Mouse (Mus musculus) kidney, embryonic 15.5 days (tissue): ENCODE data around the gene Med31. TPM values are rescaled to one million over a fixed set of nuclear protein-coding genes. Genes with fewer than 3 reads are reported as not detected.

ENCODE experiments used
- ATAC-seq: fragments of 200-750 bp; cut with Nextera tagmentation; replicated peaks from 2 replicates; pipeline ENCODE4 v1.8.0; 2017; ENCODE audit warnings: moderate TSS enrichment; ENCODE audit not compliant: low FRiP score
- H3K27ac ChIP-seq: fragments of 300-500 bp; sonication (generic); 2 replicates; pipeline ENCODE4 v1.5.1; 2015; ENCODE audit warnings: mild to moderate bottlenecking, inconsistent platforms
- H3K27me3 ChIP-seq: fragments of 300-500 bp; sonication (generic); 2 replicates; pipeline ENCODE4 v1.6.1; 2015; ENCODE audit warnings: inconsistent platforms
- H3K36me3 ChIP-seq: fragments of 300-500 bp; sonication (generic); 2 replicates; pipeline ENCODE4 v1.6.1; 2015; ENCODE audit warnings: inconsistent platforms
- H3K4me1 ChIP-seq: fragments of 300-500 bp; sonication (generic); 2 replicates; pipeline ENCODE4 v1.6.1; 2015; ENCODE audit warnings: inconsistent platforms
- H3K4me2 ChIP-seq: fragments of 300-500 bp; sonication (generic); 2 replicates; pipeline ENCODE4 v1.6.1; 2015; ENCODE audit warnings: moderate library complexity, mild to moderate bottlenecking, inconsistent platforms
- H3K4me3 ChIP-seq: fragments of 300-500 bp; sonication (generic); replicated peaks from 2 replicates; pipeline ENCODE4 v1.5.1; 2015; ENCODE audit warnings: mild to moderate bottlenecking, inconsistent platforms
- H3K9ac ChIP-seq: fragments of 300-500 bp; sonication (generic); 2 replicates; pipeline ENCODE4 v1.6.1; 2015; ENCODE audit warnings: mild to moderate bottlenecking, inconsistent platforms
- H3K9me3 ChIP-seq: fragments of 300-500 bp; sonication (generic); replicated peaks from 2 replicates; pipeline ENCODE4 v1.6.1; 2016; ENCODE audit warnings: inconsistent platforms
- WGBS: fragments of 180-500 bp; shearing (Covaris S2); methylation state at CpG from one replicate; pipeline ENCODE4 v1.1.7; 2015; ENCODE audit warnings: mixed read lengths; 5-methylcytosine and 5-hydroxymethylcytosine counted together
- polyA plus RNA-seq: library from polyadenylated mRNA; unstranded; fragments of >200 nt; fragmentation: Nextera tagmentation; extraction: Ambion mirVana; gene quantifications from 2 replicates; pipeline ENCODE4 v1.2.1, GENCODE M21; 2015

The Med31 gene
- polyA plus RNA-seq = 46.1 TPM in 2 replicates

- peak within 1 kb of the TSS; percentile 74 for H3K27ac ChIP-seq
- H3K4me3 ChIP-seq = peak within 1 kb of the TSS; percentile 88
- peak within 1 kb of the TSS; percentile 98 for H3K4me2 ChIP-seq
- no peaks in the 10 kb centered on the region for H3K9me3 ChIP-seq
- 2% methylated on average over 29 of the region's 29 CpGs for WGBS
- H3K27me3 ChIP-seq = no peaks in the 10 kb centered on the region
- peaks cover 19% of the 10 kb centered on the region for H3K4me1 ChIP-seq
- ATAC-seq = peak; percentile 81
- H3K36me3 ChIP-seq = peaks cover 26% of the 10 kb centered on the region
- peak within 1 kb of the TSS; percentile 77 for H3K9ac ChIP-seq
Observed at GRCm38 (mm10) chr11:72215410-72215797, at the start of gene Med31. Gene Med31, minus strand, starts transcription at chr11:72215592.

- no peaks in the 10 kb centered on the region for H3K36me3 ChIP-seq
- H3K27me3 ChIP-seq = no peaks in the 10 kb centered on the region
- ATAC-seq = no peak
- 84% methylated on average over 2 of the region's 2 CpGs for WGBS
- H3K9ac ChIP-seq = no peak overlapping the region
- H3K4me1 ChIP-seq = no peaks in the 10 kb centered on the region
- H3K9me3 ChIP-seq = no peaks in the 10 kb centered on the region
- no peak overlapping the region for H3K27ac ChIP-seq
- H3K4me2 ChIP-seq = no peak overlapping the region
- no peak overlapping the region for H3K4me3 ChIP-seq
Observed at GRCm38 (mm10) chr11:72256441-72256840, 41.0 kb upstream of the Med31 start.

GRCm38 (mm10) chr11:72255629-72256028 lies 40.2 kb upstream of the Med31 start:
- ATAC-seq = no peak
- WGBS = 94% methylated on average over 4 of the region's 4 CpGs

DNA sequence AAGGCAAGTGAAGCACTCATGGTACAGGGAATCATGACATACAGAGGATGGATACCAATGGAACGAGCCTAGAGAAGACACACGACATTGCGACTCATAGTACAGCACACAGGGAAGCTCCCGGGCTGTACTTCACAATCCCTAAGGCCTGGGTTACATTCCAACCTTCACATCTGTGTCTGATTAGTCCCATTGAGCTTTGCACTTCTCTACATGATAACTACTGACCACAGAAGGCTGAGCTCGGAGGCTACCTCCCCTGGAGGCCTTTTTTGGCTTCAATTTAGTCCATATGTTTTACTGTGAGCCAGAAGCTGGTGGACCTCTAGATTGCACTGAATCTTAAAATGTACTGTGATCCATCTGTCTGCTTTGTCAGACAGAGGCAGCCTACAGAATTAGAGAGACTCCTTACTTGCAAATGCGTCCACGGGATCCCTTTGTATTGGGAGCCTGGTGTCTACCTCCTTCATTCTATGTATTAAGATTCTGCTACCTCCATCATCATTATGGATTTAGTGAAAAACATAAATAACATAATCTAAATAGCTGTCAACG lies 29.9 kb upstream of the Med31 start:
- Histone ChIP-seq H3K9me3 (no peaks in the 10 kb centered on the region), H3K27ac (no peak overlapping the region), H3K4me1 (no peaks in the 10 kb centered on the region), H3K36me3 (no peaks in the 10 kb centered on the region), H3K4me2 (no peak overlapping the region), H3K4me3 (no peak overlapping the region), H3K27me3 (peaks cover 7% of the 10 kb centered on the region; the same call in 1 of the 2 replicates), H3K9ac (no peak overlapping the region)
- no peak for ATAC-seq
- 85% methylated on average over 8 of the region's 8 CpGs for WGBS

More at GRCm38 (mm10) chr11:72255629-72256028, 40.2 kb upstream of the Med31 start:
- Histone ChIP-seq H3K9ac (no peak overlapping the region), H3K36me3 (no peaks in the 10 kb centered on the region), H3K4me3 (no peak overlapping the region), H3K4me1 (no peaks in the 10 kb centered on the region), H3K4me2 (no peak overlapping the region), H3K27ac (no peak overlapping the region), H3K9me3 (no peaks in the 10 kb centered on the region), H3K27me3 (peaks cover 2% of the 10 kb centered on the region; the same call in 1 of the 2 replicates)

- Histone ChIP-seq H3K4me3 (no peak overlapping the region), H3K9ac (no peak overlapping the region), H3K4me2 (no peak overlapping the region), H3K27ac (no peak overlapping the region), H3K4me1 (no peaks in the 10 kb centered on the region), H3K9me3 (no peaks in the 10 kb centered on the region), H3K27me3 (no peaks in the 10 kb centered on the region), H3K36me3 (no peaks in the 10 kb centered on the region)
- no peak for ATAC-seq
- 66% methylated on average over 4 of the region's 4 CpGs for WGBS
Observed at GRCm38 (mm10) chr11:72240062-72240860, 24.9 kb upstream of the Med31 start.

DNA sequence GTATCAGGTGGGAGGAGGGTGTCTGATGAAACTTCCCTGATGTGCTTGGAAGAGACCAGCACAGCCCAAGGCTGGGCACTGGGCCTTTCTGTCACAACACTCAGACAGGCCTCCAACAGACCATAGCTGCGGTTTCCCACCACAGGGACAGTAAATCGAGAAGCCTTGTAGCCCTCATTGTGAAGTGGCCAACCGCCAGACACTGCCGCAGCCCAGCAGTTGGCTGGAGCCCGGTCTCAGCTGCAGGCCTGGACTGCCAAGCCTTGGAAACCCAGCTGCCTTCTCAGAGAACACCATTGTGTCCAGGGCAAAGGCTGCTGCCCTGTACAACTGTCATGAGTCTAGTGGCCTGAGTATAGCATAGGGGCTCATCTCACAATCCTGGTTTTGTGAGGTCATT lies 18.6 kb upstream of the Med31 start:
- no peak for ATAC-seq

DNA sequence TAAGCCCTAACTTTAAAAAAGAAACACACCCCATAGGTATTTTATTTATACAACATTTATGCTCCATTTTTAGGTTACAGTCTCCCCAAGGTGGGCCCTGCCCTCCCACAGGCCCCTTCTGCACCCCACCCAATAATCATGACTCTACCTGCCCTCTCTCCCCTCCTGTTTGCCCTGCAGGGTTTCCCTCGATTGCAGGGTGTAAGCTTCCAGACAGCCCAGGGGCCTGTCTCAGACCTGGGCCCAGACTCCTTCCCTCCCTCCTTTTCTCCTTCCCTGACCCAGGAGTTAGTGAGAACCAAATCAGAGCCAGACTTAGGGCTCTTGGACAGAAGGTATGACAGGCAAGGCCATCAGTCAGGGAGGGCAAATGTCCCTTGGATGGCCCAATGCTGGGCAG lies 17.6 kb upstream of the Med31 start:
- 59% methylated on average over 1 of the region's 1 CpGs for WGBS
- no peaks in the 10 kb centered on the region for H3K9me3 ChIP-seq
- no peaks in the 10 kb centered on the region for H3K4me1 ChIP-seq
- H3K27ac ChIP-seq = no peak overlapping the region
- H3K4me3 ChIP-seq = no peak overlapping the region
- H3K36me3 ChIP-seq = no peaks in the 10 kb centered on the region
- no peak overlapping the region for H3K9ac ChIP-seq
- H3K27me3 ChIP-seq = no peaks in the 10 kb centered on the region
- no peak for ATAC-seq
- no peak overlapping the region for H3K4me2 ChIP-seq

More for the DNA sequence above, 18.6 kb upstream of the Med31 start:
- Histone ChIP-seq H3K4me3 (no peak overlapping the region), H3K4me2 (no peak overlapping the region), H3K27ac (no peak overlapping the region), H3K9me3 (no peaks in the 10 kb centered on the region), H3K36me3 (no peaks in the 10 kb centered on the region), H3K27me3 (no peaks in the 10 kb centered on the region), H3K9ac (no peak overlapping the region), H3K4me1 (no peaks in the 10 kb centered on the region)
- WGBS = 55% methylated on average over 5 of the region's 5 CpGs

DNA sequence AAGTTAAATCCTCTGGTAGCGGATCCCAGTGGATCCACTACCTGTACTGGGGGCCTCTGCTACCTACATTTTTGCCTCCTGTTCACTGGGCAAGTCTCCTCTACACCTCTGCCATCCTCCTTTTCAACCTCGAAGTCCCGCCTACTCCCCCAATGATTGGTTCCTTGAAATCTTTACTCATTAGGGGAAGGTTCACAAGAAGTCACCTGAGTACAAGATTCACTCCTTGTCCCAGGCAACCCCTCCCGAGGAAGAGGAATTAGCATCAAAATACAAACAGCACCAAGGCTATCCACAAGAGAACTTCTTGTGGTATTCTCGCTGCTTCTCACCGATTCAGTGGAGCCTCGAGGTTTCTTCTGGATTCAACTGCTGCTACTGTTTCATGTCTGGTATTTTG lies 16.7 kb upstream of the Med31 start:
- no peak overlapping the region for H3K27ac ChIP-seq
- no peaks in the 10 kb centered on the region for H3K27me3 ChIP-seq
- no peak overlapping the region for H3K4me3 ChIP-seq
- H3K4me1 ChIP-seq = no peaks in the 10 kb centered on the region
- H3K9ac ChIP-seq = no peak overlapping the region
- H3K4me2 ChIP-seq = no peak overlapping the region
- WGBS = 82% methylated on average over 7 of the region's 7 CpGs
- no peaks in the 10 kb centered on the region for H3K36me3 ChIP-seq
- no peak for ATAC-seq
- H3K9me3 ChIP-seq = no peaks in the 10 kb centered on the region

DNA sequence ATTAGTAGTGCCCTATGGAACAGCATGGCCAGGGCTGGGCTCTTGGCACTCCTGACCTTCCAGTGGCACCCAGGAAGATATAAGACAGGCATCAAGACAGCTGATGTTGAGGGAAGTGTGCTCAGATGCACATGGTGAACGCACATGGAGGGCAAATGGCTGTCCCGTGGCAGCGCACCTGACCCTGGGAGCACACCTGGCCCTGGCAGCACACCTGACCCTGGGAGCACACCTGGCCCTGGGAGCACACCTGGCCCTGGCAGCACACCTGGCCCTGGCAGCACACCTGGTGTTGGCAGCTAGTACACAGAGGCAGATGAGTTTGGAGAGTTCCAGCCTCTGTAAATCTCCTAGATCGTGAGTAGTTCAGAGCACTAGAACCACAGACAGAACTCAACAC lies 13.1 kb upstream of the Med31 start:
- Histone ChIP-seq H3K9ac (no peak overlapping the region), H3K4me2 (no peak overlapping the region), H3K9me3 (no peaks in the 10 kb centered on the region), H3K36me3 (no peaks in the 10 kb centered on the region), H3K4me1 (peaks cover 2% of the 10 kb centered on the region; the same call in 1 of the 2 replicates), H3K27me3 (no peaks in the 10 kb centered on the region), H3K4me3 (no peak overlapping the region), H3K27ac (no peak overlapping the region)
- no peak for ATAC-seq
- WGBS = 93% methylated on average over 4 of the region's 4 CpGs

GRCm38 (mm10) chr11:72226901-72227300 lies 11.5 kb upstream of the Med31 start:
- Histone ChIP-seq H3K4me3 (no peak overlapping the region), H3K27me3 (no peaks in the 10 kb centered on the region), H3K36me3 (no peaks in the 10 kb centered on the region), H3K4me1 (peaks cover 2% of the 10 kb centered on the region; the same call in 1 of the 2 replicates), H3K4me2 (no peak overlapping the region), H3K9me3 (no peaks in the 10 kb centered on the region), H3K27ac (no peak overlapping the region), H3K9ac (no peak overlapping the region)
- 83% methylated on average over 6 of the region's 6 CpGs for WGBS
- no peak for ATAC-seq

GRCm38 (mm10) chr11:72226020-72226791 lies 10.8 kb upstream of the Med31 start:
- 80% methylated on average over 10 of the region's 10 CpGs for WGBS
- Histone ChIP-seq H3K9me3 (no peaks in the 10 kb centered on the region), H3K4me2 (no peak overlapping the region), H3K9ac (no peak overlapping the region), H3K27me3 (no peaks in the 10 kb centered on the region), H3K27ac (no peak overlapping the region), H3K36me3 (no peaks in the 10 kb centered on the region), H3K4me1 (peaks cover 2% of the 10 kb centered on the region; the same call in 1 of the 2 replicates), H3K4me3 (no peak overlapping the region)
- ATAC-seq = no peak

DNA sequence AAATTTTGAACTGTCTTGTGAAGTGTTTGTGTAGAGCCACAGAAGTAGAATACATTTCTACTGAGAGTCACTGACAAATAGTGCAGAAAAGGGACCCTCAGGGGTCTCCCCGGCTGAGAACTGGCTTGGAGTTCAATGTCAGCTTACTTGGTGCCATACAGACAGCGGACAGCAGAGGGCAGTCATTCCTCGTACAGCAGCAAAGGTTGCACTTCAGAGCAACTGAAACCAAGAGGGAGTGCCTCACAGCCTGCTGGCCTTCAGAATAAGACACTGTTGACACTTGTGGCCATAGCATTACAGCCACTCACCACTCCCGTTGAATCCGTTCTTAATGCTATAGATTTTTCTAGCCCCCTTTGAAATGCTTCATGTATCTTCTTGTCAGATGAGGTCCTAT lies 9.5 kb upstream of the Med31 start:
- Histone ChIP-seq H3K4me2 (no peak overlapping the region), H3K4me3 (no peak overlapping the region), H3K4me1 (peaks cover 2% of the 10 kb centered on the region; the same call in 1 of the 2 replicates), H3K9me3 (no peaks in the 10 kb centered on the region), H3K27ac (no peak overlapping the region), H3K36me3 (no peaks in the 10 kb centered on the region), H3K9ac (no peak overlapping the region), H3K27me3 (no peaks in the 10 kb centered on the region)
- WGBS = 11% methylated on average over 5 of the region's 5 CpGs
- no peak for ATAC-seq
